Mouse (Mus musculus) intestine, embryonic 15.5 days (tissue): ENCODE results near the gene Col27a1. TPM values are rescaled to one million over a fixed set of nuclear protein-coding genes. Genes with fewer than 3 reads are reported as not detected.

Source experiments
- ATAC-seq: fragments of 200-750 bp; cut with Nextera tagmentation; 2 replicates; pipeline ENCODE4 v1.8.0; 2017; ENCODE audit warnings: moderate TSS enrichment, moderate library complexity
- H3K27ac ChIP-seq: fragments of 300-500 bp; sonication (generic); 2 replicates; pipeline ENCODE4 v1.5.1; 2015; ENCODE audit warnings: mild to moderate bottlenecking, inconsistent platforms
- H3K27me3 ChIP-seq: fragments of 300-500 bp; sonication (generic); replicated peaks from 2 replicates; pipeline ENCODE4 v1.6.1; 2015; ENCODE audit warnings: inconsistent platforms
- H3K36me3 ChIP-seq: fragments of 300-500 bp; sonication (generic); 2 replicates; pipeline ENCODE4 v1.6.1; 2015; ENCODE audit warnings: inconsistent platforms
- H3K4me1 ChIP-seq: fragments of 300-500 bp; sonication (generic); replicated peaks from 2 replicates; pipeline ENCODE4 v1.6.1; 2015; ENCODE audit warnings: inconsistent platforms
- H3K4me2 ChIP-seq: fragments of 300-500 bp; sonication (generic); replicated peaks from 2 replicates; pipeline ENCODE4 v1.6.1; 2015; ENCODE audit warnings: mild to moderate bottlenecking, inconsistent platforms
- H3K4me3 ChIP-seq: fragments of 300-500 bp; sonication (generic); replicated peaks from 2 replicates; pipeline ENCODE4 v1.5.1; 2015; ENCODE audit warnings: inconsistent platforms
- H3K9ac ChIP-seq: fragments of 300-500 bp; sonication (generic); 2 replicates; pipeline ENCODE4 v1.6.1; 2015; ENCODE audit warnings: inconsistent platforms
- H3K9me3 ChIP-seq: fragments of 300-500 bp; sonication (generic); 2 replicates; pipeline ENCODE4 v1.6.1; 2016; ENCODE audit warnings: inconsistent platforms
- WGBS: fragments of 180-500 bp; shearing (Covaris S2); methylation state at CpG from one replicate; pipeline ENCODE4 v1.1.7; 2015; 5-methylcytosine and 5-hydroxymethylcytosine counted together
- polyA plus RNA-seq: library from polyadenylated mRNA; unstranded; fragments of >200 nt; fragmentation: Nextera tagmentation; extraction: Ambion mirVana; gene quantifications from 2 replicates; pipeline ENCODE4 v1.2.1, GENCODE M21; 2015

Col27a1 gene
- polyA plus RNA-seq, 1 experiment from 2014 or later = 13.1 TPM

DNA sequence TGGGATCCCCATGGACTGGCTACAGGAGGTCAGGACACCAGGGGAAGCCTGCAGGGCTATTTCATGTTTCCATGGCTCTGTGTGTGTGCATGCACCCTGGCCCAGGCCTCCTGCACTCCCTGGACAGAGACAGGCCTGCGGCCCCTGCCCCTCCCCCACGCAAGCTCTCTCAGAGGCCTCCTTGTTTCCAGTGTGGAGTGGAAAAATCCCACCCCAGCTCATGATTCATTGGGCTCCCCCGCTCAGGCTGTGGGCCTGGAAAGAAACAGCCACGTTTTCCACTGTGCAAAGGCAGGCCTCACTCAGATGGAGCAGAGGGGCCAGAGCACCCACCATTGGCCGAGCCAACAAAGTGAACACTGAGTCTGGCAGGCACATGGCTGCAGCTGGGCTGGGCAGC lies 15.1 kb downstream of the Col27a1 start:
- ATAC-seq = peak; percentile 37
- no peaks in the 10 kb centered on the region for H3K9me3 ChIP-seq
- 37% methylated on average over 5 of the region's 5 CpGs for WGBS
- H3K27me3 ChIP-seq = no peaks in the 10 kb centered on the region
- H3K9ac ChIP-seq = 0 out of 2 replicates have a peak overlapping the region, but pooled peaks have one; percentile 2
- H3K27ac ChIP-seq = peak overlapping the region; percentile 70
- peaks cover 60% of the 10 kb centered on the region for H3K4me1 ChIP-seq
- H3K4me3 ChIP-seq = no peak overlapping the region
- no peak overlapping the region for H3K4me2 ChIP-seq
- peaks cover 11% of the 10 kb centered on the region for H3K36me3 ChIP-seq

- Histone ChIP-seq H3K27ac (no peak overlapping the region), H3K27me3 (no peaks in the 10 kb centered on the region), H3K9me3 (no peaks in the 10 kb centered on the region), H3K4me2 (no peak overlapping the region), H3K4me3 (no peak overlapping the region), H3K4me1 (peaks cover 63% of the 10 kb centered on the region), H3K9ac (no peak overlapping the region; the same call in 1 of the 2 replicates), H3K36me3 (peaks cover 3% of the 10 kb centered on the region; the same call in 1 of the 2 replicates)
- WGBS = 88% methylated on average over 14 of the region's 14 CpGs
- ATAC-seq = no peak
Measured at GRCm38 (mm10) chr4:63229991-63230581, 16.3 kb downstream of the Col27a1 start.

DNA sequence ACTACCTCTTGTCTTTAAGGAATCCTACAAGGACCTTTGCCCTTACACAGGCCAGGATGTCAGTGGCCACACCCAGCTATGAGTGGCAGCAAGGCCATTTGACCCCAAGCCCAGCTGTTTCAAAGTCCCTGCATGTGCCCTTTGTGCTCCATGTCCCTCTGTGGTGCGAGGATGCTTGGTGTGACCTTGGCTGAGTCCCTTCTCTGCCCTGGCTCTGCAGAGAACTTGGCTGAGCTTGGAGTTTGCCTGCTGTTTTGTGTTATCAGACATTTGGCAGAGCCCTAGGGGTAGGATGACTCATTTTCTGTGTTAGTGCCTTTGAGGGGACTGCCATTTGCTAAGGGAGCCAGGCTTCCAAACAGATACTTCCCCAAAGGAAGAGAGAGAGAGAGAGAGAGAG lies 17.3 kb downstream of the Col27a1 start:
- no peaks in the 10 kb centered on the region for H3K9me3 ChIP-seq
- no peak for ATAC-seq
- H3K9ac ChIP-seq = no peak overlapping the region
- no peaks in the 10 kb centered on the region for H3K36me3 ChIP-seq
- peaks cover 56% of the 10 kb centered on the region for H3K4me1 ChIP-seq
- H3K27me3 ChIP-seq = no peaks in the 10 kb centered on the region
- H3K27ac ChIP-seq = no peak overlapping the region
- no peak overlapping the region for H3K4me2 ChIP-seq
- H3K4me3 ChIP-seq = no peak overlapping the region
- 58% methylated on average over 1 of the region's 1 CpGs for WGBS

DNA sequence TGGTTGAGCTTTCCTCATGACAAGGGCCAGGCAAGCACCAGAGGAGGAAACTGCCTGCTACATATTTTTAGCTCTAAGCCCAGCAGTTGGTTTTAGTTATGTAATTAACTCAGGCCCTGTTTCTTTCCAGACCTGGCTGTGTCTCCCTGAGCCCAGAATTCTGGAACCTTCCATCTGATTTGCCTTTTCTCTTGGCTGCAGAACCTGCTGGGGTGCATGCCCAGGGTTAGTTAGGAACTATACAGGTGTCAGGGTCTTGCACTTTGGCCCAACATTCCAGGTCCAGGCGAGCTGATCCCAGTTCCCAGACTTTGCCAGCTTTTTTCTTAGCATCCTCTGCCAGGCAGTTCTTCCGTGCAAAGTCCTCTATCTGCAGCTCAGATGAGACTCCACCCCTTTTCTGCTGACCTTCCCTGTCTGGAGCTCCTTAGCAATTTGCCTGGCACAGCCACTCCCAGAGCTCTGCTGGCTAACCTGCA lies 18.8 kb downstream of the Col27a1 start:
- Histone ChIP-seq H3K9me3 (no peaks in the 10 kb centered on the region), H3K27me3 (no peaks in the 10 kb centered on the region), H3K36me3 (no peaks in the 10 kb centered on the region), H3K9ac (no peak overlapping the region), H3K27ac (peak overlapping the region; percentile 79), H3K4me3 (no peak overlapping the region), H3K4me1 (peaks cover 58% of the 10 kb centered on the region), H3K4me2 (no peak overlapping the region)
- 51% methylated on average over 2 of the region's 2 CpGs for WGBS
- ATAC-seq = 0 out of 2 replicates have a peak, but pooled peaks have one; percentile 29

DNA sequence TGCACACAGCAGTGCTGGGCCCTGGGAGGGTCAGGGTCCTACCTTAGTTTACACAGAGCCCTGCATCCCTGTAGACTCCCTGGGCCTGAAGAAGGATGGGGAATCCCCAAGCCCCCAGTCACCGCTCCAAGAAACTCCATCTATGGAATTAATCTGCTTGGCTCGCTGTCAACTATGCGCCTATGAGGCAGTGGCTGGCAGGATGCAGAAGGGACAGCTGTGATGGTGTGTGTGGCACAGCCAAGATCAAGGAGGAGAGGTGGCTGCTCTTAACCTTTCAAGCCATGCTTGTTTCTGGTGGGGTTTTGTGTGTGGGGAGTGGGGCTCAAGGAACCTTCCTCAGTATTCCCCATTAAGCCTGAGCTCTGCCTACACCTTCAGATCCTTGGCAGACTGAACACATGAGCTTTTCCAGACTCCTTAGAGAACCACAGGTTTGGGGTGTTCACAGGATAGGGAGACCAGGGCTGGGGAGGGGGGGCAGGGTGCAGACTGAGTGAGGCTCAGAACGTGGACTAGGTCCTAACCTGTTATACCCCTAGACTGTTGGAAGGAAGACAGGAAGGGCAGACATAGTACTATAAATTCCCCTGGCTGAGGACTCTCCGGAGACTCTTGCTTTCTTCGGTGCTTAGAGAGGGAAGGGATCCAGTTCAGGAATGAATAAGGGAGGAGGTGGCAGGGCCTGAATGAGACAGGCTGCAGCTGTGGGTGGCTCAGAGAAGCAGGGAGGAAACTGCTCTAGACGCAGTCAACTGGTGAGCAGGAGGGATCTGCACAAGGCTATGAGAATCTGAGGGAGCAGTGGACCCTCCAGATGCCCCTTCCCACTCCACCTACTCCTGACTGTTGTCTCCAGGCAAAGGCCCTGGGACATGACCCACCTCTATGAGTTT lies 20.0 kb downstream of the Col27a1 start:
- peaks cover 64% of the 10 kb centered on the region for H3K4me1 ChIP-seq
- H3K9me3 ChIP-seq = no peaks in the 10 kb centered on the region
- ATAC-seq = peak; percentile 36
- H3K36me3 ChIP-seq = no peaks in the 10 kb centered on the region
- 39% methylated on average over 7 of the region's 7 CpGs for WGBS
- no peak overlapping the region for H3K4me2 ChIP-seq
- no peak overlapping the region for H3K4me3 ChIP-seq
- no peak overlapping the region for H3K9ac ChIP-seq
- no peaks in the 10 kb centered on the region for H3K27me3 ChIP-seq
- peak overlapping the region; percentile 79 for H3K27ac ChIP-seq

GRCm38 (mm10) chr4:63234852-63235251 lies 21.0 kb downstream of the Col27a1 start:
- no peaks in the 10 kb centered on the region for H3K36me3 ChIP-seq
- H3K27me3 ChIP-seq = no peaks in the 10 kb centered on the region
- ATAC-seq = no peak
- H3K4me3 ChIP-seq = no peak overlapping the region
- no peak overlapping the region for H3K9ac ChIP-seq
- H3K4me2 ChIP-seq = no peak overlapping the region
- 82% methylated on average over 5 of the region's 5 CpGs for WGBS
- no peaks in the 10 kb centered on the region for H3K9me3 ChIP-seq
- H3K27ac ChIP-seq = peak overlapping the region; percentile 79
- peaks cover 55% of the 10 kb centered on the region for H3K4me1 ChIP-seq

GRCm38 (mm10) chr4:63236235-63236634 lies 22.4 kb downstream of the Col27a1 start:
- Histone ChIP-seq H3K27ac (no peak overlapping the region), H3K4me2 (no peak overlapping the region), H3K4me3 (no peak overlapping the region), H3K9me3 (no peaks in the 10 kb centered on the region), H3K27me3 (no peaks in the 10 kb centered on the region), H3K36me3 (no peaks in the 10 kb centered on the region), H3K4me1 (peaks cover 47% of the 10 kb centered on the region), H3K9ac (no peak overlapping the region)
- WGBS = 66% methylated on average over 2 of the region's 2 CpGs
- ATAC-seq = no peak

- Histone ChIP-seq H3K9ac (no peak overlapping the region), H3K27ac (no peak overlapping the region), H3K27me3 (no peaks in the 10 kb centered on the region), H3K4me2 (no peak overlapping the region), H3K4me3 (no peak overlapping the region), H3K36me3 (no peaks in the 10 kb centered on the region), H3K4me1 (peaks cover 41% of the 10 kb centered on the region), H3K9me3 (no peaks in the 10 kb centered on the region)
- ATAC-seq = no peak
- WGBS = 81% methylated on average over 3 of the region's 3 CpGs
Measured at GRCm38 (mm10) chr4:63237225-63237624, 23.4 kb downstream of the Col27a1 start.

DNA sequence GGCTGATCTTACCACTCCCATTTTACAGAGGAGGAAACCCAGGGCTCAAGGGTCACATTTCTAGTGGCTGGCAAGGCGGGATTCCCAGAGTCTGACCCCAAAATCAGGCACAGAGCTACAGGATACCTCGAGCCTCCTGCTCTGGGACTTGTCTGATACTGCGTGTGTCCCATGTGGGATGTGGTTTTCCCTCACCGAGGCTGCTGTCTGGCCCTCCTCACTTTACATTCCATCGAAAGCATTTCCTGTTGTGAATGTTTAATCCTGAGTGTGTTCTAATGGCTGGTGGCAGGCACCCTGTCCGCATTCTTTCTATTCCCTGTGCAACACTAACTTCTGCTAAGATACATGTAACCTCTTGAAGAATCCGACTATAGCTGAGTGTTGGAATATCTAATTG lies 24.3 kb downstream of the Col27a1 start:
- Histone ChIP-seq H3K4me1 (peaks cover 32% of the 10 kb centered on the region), H3K27ac (peak overlapping the region; percentile 66), H3K27me3 (no peaks in the 10 kb centered on the region), H3K4me2 (no peak overlapping the region), H3K9ac (no peak overlapping the region), H3K4me3 (no peak overlapping the region), H3K36me3 (no peaks in the 10 kb centered on the region), H3K9me3 (no peaks in the 10 kb centered on the region)
- ATAC-seq = no peak; the same call in 1 of the 2 replicates
- WGBS = 21% methylated on average over 7 of the region's 7 CpGs

DNA sequence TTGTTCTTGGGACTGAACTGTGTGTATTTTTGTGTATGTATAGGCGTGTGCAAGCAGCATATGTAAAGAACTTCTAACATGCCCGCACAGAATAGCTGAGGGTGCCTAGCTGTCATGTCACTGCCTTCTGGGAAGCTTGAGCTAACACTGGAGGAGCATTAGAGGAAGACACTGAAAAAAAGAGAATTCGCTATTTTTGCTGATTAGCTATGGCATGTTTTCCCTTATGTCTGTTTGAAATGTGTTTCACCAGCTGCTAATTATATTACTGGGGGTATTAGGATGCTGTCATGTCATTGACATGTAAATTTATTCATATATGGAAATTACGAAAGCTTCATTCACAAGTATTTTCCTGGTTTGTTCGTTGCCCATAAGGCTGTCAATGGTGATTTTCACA lies 24.9 kb downstream of the Col27a1 start:
- no peak for ATAC-seq
- Histone ChIP-seq H3K4me2 (no peak overlapping the region), H3K27ac (no peak overlapping the region), H3K9ac (no peak overlapping the region), H3K27me3 (no peaks in the 10 kb centered on the region), H3K4me3 (no peak overlapping the region), H3K4me1 (peaks cover 26% of the 10 kb centered on the region), H3K36me3 (no peaks in the 10 kb centered on the region), H3K9me3 (no peaks in the 10 kb centered on the region)
- 85% methylated on average over 5 of the region's 5 CpGs for WGBS

- ATAC-seq = no peak
- Histone ChIP-seq H3K4me1 (peaks cover 19% of the 10 kb centered on the region), H3K36me3 (no peaks in the 10 kb centered on the region), H3K27me3 (no peaks in the 10 kb centered on the region), H3K9me3 (no peaks in the 10 kb centered on the region), H3K9ac (no peak overlapping the region), H3K27ac (no peak overlapping the region), H3K4me2 (no peak overlapping the region), H3K4me3 (no peak overlapping the region)
- 92% methylated on average over 3 of the region's 3 CpGs for WGBS
Measured at GRCm38 (mm10) chr4:63241031-63241430, 27.2 kb downstream of the Col27a1 start.

DNA sequence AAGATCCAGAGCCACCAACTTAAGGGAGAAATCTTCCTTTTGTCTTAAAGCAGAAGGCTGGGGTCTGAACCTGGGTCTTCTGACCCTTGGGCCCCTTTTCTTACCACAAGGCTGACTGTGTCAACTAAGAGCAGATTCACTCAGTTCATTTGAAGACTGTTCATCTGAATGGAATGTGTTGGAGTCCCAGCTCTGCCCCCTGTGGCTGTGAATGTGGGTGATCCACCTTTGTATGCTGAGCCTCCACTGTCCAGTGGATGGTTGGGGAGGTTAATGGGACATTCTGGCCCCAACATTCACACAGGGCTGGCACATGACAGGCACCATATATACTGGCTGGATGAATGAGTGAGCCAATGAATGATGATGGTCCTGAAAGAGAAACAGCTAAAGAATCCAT lies 34.2 kb downstream of the Col27a1 start:
- Histone ChIP-seq H3K27ac (no peak overlapping the region), H3K4me3 (no peak overlapping the region), H3K9ac (no peak overlapping the region), H3K9me3 (no peaks in the 10 kb centered on the region), H3K36me3 (0 out of 2 replicates have a peak, but pooled peaks cover under 1% of the 10 kb centered on the region), H3K27me3 (no peaks in the 10 kb centered on the region), H3K4me2 (no peak overlapping the region), H3K4me1 (peaks cover 3% of the 10 kb centered on the region; the same call in 1 of the 2 replicates)
- ATAC-seq = no peak
